Mouse (Mus musculus): ENCODE results near the gene Pdzk1.

The Pdzk1 gene

DNA sequence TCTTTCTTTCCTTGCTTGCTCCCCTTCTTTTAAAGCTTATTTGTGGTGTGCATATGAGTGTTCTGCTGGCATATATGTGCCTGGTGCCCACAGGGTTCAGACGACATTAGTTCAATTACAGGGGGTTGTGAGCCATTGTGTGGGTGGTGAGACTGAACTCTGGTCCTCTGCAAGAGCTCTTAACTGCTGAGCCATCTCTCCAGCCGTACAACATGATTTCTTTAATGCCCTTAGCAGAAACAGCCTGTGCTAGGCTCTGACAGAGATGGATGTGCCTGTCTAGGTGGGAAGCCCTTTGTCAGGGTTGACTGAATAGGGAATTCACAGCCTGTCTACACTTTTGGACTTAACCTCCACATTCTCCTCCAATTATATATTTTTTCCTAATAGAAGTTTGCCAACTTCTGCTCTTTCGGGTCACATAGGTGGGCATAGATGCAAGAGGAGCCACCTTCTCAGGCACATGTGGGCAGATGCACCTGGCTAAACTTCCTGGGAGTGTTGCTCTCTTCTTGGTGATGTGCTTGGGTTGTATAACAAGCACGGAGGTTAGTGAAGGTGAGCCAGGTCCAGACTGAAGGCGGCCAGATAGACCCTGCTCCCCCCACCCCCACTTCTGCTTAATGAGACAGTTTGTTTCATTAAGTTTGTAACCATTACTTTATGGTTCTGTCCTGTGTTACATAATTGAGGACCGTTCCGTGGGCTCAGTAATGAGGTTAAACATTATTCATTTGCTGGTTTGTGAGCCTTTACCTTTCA, 5.7 kb downstream of the Pdzk1 start:
- DNase-seq (ENCODE audit: extremely low spot score): no peak

DNA sequence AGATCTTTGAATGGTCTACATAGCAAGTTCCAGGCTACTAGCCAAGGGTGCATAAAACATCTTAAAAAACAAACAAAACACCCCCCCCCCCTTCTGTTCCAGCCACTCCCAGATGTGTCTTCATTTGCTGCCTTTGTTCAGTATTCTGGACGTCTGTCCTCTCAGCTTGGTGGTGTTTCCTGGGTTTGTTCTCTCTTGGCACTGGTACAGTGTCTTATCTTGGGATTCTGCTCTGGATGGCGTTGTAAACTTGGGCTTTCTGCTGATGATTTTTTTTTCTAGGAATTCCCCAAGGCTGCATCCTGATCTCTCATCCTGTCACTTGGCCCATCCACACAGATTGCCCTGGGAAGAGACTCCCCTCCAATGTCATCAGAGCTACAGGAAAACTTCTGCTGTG, 7.3 kb downstream of the Pdzk1 start:
- DNase-seq (ENCODE audit: extremely low spot score): no peak

DNA sequence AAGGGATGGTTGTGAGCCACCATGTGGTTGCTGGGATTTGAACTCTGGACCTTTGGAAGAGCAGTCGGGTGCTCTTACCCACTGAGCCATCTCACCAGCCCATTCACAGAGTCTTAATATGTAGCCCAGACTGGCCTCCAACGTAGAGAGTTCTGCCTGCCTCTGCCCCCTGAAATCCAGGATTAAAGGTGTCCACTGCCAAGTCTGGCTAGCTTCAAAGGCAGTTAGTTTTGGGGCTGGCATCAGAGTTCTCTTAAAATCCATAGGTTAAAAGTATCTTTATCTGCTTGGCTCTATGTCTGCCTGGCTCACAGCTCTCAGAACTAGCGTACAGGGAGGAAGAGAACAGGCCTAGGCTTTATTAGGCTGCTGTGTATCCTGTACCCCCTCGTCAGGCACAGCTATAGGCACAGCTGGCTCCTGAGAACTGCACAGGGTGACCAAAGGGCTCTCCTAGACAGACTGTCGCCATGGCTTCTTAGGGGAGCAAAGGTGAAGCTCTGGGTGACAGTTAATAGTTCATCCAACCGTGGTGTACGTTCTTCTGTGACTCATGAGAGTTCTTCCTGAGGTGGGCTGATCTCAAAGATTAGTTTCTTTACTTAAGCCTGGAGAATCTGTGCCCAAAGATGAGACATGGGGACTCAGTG, 10.0 kb downstream of the Pdzk1 start:
- DNase-seq (ENCODE audit: extremely low spot score): no peak

DNA sequence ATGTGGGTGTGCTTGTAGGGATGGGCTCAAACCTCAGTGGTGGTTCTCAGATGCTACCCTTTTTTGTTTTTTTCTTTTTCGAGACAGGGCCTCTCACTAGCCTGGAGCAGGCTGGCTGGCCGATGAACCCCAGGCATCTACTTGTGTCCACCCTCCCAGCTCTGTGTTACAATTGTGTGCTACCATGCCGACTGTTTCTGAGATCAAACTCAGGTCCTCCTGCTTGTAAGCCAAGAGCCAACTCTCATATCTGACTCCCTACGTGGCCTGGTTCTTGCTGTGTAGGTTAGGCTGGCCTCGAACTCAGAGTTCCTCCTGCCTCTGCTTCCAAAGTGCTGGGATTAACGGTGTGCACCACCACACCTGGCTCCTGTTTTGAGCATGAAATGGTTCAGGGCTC, 16.1 kb downstream of the Pdzk1 start:
- DNase-seq (ENCODE audit: extremely low spot score): no peak

- no peak for DNase-seq (ENCODE audit: extremely low spot score)
Measured at GRCm38 (mm10) chr3:96845806-96846205, 16.7 kb downstream of the Pdzk1 start.

DNA sequence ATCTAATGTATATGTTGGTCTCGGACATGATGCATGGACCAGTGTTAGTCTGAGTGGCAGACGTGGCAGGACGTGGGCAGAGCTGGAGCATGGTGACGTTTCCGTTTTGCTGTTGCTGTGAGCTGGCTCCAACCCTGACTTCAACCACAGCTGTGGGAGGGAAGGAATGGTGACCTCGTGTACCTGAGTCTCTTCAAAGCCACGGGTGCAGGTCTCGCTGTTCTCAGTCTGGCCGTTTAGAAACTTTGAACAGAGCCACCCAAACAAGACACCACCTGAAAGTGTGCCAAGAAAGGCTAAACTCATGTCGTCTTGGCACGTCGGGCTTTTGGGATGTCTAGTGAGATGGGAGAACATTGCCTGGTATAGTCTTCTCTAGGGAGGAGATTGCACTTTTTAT, 17.9 kb downstream of the Pdzk1 start:
- no peak for DNase-seq (ENCODE audit: extremely low spot score)

DNA sequence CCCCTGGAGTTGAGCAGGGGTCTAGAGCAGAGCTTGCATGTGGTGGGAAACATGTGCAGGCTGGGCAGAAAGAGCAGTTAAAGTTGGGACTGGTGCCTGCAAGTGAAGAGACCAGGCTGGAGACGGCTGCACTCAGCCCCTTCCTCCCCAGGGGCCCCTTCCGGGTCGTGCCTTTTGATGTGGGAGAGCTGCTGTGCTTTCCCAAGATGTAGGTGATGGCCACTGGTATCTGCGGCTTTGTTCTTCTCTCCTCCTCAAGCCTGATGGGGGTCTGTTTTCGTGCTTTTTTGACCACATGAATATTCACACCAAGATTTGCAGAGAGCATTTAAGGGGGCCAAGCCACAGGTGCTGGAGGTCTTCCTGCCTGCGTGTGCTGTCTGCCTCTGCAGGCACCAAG, 18.6 kb downstream of the Pdzk1 start:
- no peak for DNase-seq (ENCODE audit: extremely low spot score)

- no peak for DNase-seq (ENCODE audit: extremely low spot score)
Measured at GRCm38 (mm10) chr3:96848470-96848869, 19.4 kb downstream of the Pdzk1 start.

- no peak for DNase-seq (ENCODE audit: extremely low spot score)
Measured at GRCm38 (mm10) chr3:96849168-96849727, 20.2 kb downstream of the Pdzk1 start.

- DNase-seq (ENCODE audit: extremely low spot score): no peak
Measured at GRCm38 (mm10) chr3:96852561-96852960, 23.5 kb downstream of the Pdzk1 start.

DNA sequence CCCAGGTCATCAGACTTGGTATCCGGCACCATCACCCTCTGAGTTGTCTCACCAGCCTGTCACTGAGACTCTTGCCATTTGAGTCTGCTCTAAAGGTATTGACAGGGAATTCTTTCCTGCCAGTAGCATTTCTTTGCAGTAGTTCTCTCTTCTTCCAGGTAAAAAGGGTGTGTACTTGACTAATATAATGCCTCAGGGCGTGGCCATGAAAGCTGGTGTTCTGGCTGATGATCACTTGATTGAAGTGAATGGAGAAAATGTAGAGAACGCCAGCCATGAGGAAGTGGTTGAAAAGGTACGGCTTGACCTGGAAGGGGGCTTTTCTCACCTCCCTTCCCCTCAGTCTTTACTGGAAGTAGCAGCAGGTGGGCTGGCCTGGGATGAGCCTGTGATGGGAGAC, 25.3 kb downstream of the Pdzk1 start:
- DNase-seq (ENCODE audit: extremely low spot score): no peak

GRCm38 (mm10) chr3:96855833-96856232, 26.7 kb downstream of the Pdzk1 start:
- DNase-seq (ENCODE audit: extremely low spot score): no peak

DNA sequence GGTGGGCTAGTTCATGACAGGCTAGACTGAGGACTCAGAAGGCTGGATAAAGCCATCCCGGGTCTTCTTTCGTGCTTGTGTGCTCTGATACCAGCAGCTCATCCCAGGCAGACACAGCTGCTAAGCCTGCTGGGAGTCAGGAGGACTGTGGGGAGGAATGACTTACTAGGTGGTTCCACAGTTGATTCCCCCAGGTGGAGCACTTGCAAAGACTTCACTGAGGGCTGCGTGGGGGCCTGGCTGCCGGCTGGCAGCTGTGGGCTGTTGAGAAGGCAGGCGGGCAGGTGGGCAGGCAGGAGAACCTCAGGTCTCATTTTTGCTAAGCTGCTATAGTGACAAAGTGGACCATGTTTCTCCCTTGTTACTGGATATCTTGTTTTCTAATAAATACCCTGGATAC, 31.4 kb downstream of the Pdzk1 start:
- no peak for DNase-seq (ENCODE audit: extremely low spot score)

GRCm38 (mm10) chr3:96867863-96868262, 38.8 kb downstream of the Pdzk1 start:
- DNase-seq (ENCODE audit: extremely low spot score): no peak

DNA sequence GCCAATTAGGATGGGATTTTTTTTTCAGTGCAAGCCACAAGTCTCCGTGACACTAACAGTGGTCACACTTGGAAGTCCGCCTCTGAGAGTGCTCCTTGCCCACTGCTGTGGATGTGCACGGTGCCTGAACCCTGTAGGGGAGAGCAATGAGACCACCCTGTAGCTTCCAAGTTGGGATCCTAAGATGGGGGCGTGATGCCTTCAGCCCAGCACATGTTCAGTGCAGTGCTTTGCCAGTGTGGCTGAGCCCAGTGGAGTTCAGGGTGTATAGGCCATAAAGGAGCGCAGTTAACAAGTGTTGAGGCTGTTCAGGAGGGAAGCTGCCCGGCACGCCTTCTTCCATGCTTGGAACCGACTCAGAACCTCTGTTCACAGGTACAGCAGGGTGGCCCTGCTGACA, 39.5 kb downstream of the Pdzk1 start:
- DNase-seq (ENCODE audit: extremely low spot score): no peak

GRCm38 (mm10) chr3:96869091-96869490, 40.0 kb downstream of the Pdzk1 start:
- no peak for DNase-seq (ENCODE audit: extremely low spot score)

GRCm38 (mm10) chr3:96870270-96870669, 41.2 kb downstream of the Pdzk1 start:
- no peak for DNase-seq (ENCODE audit: extremely low spot score)

DNA sequence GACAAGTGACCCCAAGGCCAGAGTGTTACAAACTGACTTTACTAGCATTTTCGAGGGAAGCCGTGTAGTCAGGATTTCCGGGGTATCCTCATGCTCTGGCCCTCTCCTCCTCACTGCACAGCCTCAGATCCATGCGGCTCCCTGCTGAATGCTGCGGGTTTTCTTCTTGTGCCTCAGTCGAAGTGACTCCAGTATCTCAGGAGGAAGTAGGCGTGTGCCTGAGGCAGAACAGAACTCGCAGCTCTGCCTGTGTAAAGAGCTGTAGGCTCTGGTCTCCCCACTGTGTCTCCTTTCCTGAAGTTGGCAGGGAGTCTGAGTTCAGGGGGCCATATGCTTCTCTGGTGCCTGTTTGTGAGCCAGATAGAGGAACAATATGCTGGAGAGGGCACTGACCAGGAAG, 42.0 kb downstream of the Pdzk1 start:
- no peak for DNase-seq (ENCODE audit: extremely low spot score)

DNA sequence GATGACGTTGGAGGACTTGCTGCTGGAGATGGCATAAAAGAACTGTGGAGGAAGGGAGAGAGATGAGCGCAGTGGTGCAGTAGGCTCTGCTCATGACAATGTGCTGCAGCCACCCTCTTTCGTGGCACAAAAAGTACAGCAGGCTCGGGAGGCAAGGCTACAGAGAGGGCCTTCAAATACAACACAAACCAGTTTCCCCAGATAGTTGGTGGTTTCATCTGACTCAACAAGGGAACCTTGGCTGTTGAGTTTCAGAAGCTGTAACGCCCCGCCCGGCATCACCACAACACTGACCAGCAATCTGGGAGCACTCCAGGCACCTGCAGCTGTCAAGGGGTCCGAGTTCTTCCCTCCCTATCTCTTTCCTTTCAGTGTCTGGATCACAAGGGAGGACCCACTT, 43.4 kb downstream of the Pdzk1 start:
- DNase-seq (ENCODE audit: extremely low spot score): no peak

DNA sequence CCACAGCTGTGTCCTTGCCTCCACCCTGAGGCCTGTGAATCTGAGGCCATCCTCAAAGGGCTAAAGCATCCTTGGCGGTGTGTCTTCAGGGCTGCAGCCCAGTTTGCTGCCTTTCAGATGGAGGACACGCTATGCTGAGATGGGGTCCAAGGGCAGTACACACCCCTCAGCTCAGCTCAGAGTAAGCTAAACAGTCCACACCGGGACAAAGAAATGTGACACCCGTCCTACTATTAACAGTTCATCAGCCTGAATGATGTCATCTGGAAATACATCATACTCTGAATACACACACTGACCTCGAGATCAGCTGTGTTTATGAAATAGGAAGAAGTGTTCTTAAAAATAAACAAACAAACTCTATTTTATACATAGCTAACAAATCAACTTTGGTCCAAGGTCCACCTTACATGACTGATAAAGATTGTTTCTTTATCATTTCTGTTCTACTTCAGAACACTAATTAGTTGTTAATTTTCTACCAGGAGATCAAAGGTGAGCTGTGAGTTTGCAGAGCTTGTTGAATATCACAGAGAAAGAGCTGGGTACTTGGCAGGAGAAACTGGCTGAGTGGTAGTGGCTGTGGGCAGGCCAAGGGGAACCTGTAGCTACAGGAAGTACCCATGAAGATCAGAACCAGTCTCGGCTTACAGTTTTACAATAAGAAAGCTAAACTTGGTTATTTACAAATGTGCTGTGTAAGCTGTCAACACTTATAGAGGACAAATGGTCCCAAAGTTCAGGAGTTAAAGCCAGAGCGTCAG, 45.9 kb downstream of the Pdzk1 start:
- no peak for DNase-seq (ENCODE audit: extremely low spot score)

GRCm38 (mm10) chr3:96879536-96879935, 50.5 kb downstream of the Pdzk1 start:
- no peak for DNase-seq (ENCODE audit: extremely low spot score)

DNA sequence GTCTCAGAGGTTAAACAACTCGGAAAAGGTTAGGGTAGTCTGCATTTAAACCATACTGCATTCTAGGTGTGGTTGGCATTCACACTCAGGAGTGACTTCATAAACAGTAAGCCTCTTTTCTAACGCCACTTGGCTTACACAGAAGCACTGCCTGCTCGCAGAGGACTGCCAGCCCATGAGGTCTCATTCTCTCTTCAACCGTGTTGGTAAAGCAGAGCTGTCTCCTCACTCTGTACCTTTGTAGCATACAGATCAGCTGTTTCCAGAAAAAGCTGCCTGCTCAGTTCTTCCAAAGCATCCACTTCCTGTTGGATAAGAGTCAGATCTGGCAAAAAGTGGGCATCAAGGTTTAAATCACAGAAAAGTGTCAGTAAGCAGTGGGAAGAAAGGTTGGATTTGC, 51.3 kb downstream of the Pdzk1 start:
- DNase-seq (ENCODE audit: extremely low spot score): no peak

DNA sequence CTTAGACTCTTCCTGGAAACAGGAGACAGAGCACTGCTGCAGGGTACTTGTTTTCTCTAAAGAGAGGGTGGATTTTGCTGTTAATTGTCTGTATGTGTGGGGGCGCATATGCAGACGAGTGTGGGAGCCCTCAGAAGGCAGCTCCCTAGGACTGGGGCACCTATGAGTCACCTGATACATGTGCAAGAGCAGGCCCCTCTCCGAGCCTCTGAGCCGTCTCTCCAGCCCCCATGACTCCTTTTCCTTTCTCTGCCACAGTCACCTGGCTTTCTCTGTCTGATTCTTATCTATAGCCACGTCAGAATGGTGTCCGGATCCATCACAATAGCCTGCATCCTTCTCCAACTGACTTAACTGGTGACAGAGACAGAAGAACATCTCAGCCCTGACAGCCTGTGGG, 52.5 kb downstream of the Pdzk1 start:
- no peak for DNase-seq (ENCODE audit: extremely low spot score)
